Mouse (Mus musculus): ENCODE measurements at regions not wholly inside any gene's neighbourhood (a gene's known extent, or its start where the extent isn't known, plus 50 kb on each side); places are given as distances from the start of the nearest gene placed in this dataset.
A peak's percentile ranks its signal among the peaks of the same experiment; 100 is the strongest.

- DNase-seq (ENCODE audit: low spot score in 2 of 2): no peak
These were observed 205.9 kb upstream of the Dynlrb2 start for GRCm38 (mm10) chr8:116298891-116299290.

- DNase-seq (ENCODE audit: low spot score in 2 of 2): no peak
These were observed 214.0 kb upstream of the Dynlrb2 start for GRCm38 (mm10) chr8:116290671-116291245.

GRCm38 (mm10) chr8:116289237-116289636 lies 215.5 kb upstream of the Dynlrb2 start:
- no peak for DNase-seq (ENCODE audit: low spot score in 2 of 2)

GRCm38 (mm10) chr8:116283990-116284389 lies 220.8 kb upstream of the Dynlrb2 start:
- DNase-seq (ENCODE audit: low spot score in 2 of 2): no peak

GRCm38 (mm10) chr8:116282341-116282740 lies 222.4 kb upstream of the Dynlrb2 start:
- no peak for DNase-seq (ENCODE audit: low spot score in 2 of 2)

GRCm38 (mm10) chr8:116275014-116275413 lies 229.8 kb upstream of the Dynlrb2 start:
- no peak for DNase-seq (ENCODE audit: low spot score in 2 of 2)

- no peak for DNase-seq (ENCODE audit: low spot score in 2 of 2)
These were observed 233.5 kb upstream of the Dynlrb2 start for GRCm38 (mm10) chr8:116271238-116271637.

GRCm38 (mm10) chr8:116269393-116269792 lies 235.4 kb upstream of the Dynlrb2 start:
- no peak for DNase-seq (ENCODE audit: low spot score in 2 of 2)

- DNase-seq (ENCODE audit: low spot score in 2 of 2): no peak
These were observed 236.1 kb upstream of the Dynlrb2 start for GRCm38 (mm10) chr8:116268685-116269084.

GRCm38 (mm10) chr8:116268161-116268560 lies 236.6 kb upstream of the Dynlrb2 start:
- DNase-seq (ENCODE audit: low spot score in 2 of 2): peak in 1 of 2 experiments; percentile 11

- no peak for DNase-seq (ENCODE audit: low spot score in 2 of 2)
These were observed 237.8 kb upstream of the Dynlrb2 start for GRCm38 (mm10) chr8:116267021-116267420.

GRCm38 (mm10) chr8:116265591-116265990 lies 239.2 kb upstream of the Dynlrb2 start:
- DNase-seq (ENCODE audit: low spot score in 2 of 2): no peak

GRCm38 (mm10) chr8:116264078-116264477 lies 240.7 kb upstream of the Dynlrb2 start:
- no peak for DNase-seq (ENCODE audit: low spot score in 2 of 2)

- DNase-seq (ENCODE audit: low spot score in 2 of 2): no peak
These were observed 243.5 kb upstream of the Dynlrb2 start for GRCm38 (mm10) chr8:116261286-116261685.

GRCm38 (mm10) chr8:116255398-116255797 lies 249.4 kb upstream of the Dynlrb2 start:
- no peak for DNase-seq (ENCODE audit: low spot score in 2 of 2)

GRCm38 (mm10) chr8:116252455-116253216 lies 252.1 kb upstream of the Dynlrb2 start:
- DNase-seq (ENCODE audit: low spot score in 2 of 2): no peak

GRCm38 (mm10) chr8:116248398-116248797 lies 256.4 kb upstream of the Dynlrb2 start:
- DNase-seq (ENCODE audit: low spot score in 2 of 2): no peak

GRCm38 (mm10) chr8:116243493-116243892 lies 261.3 kb upstream of the Dynlrb2 start:
- DNase-seq (ENCODE audit: low spot score in 2 of 2): no peak

GRCm38 (mm10) chr8:116242972-116243371 lies 261.8 kb upstream of the Dynlrb2 start:
- no peak for DNase-seq (ENCODE audit: low spot score in 2 of 2)

GRCm38 (mm10) chr8:116241987-116242242 lies 262.9 kb upstream of the Dynlrb2 start:
- DNase-seq (ENCODE audit: low spot score in 2 of 2): no peak

- no peak for DNase-seq (ENCODE audit: low spot score in 2 of 2)
These were observed 263.4 kb upstream of the Dynlrb2 start for GRCm38 (mm10) chr8:116241146-116241986.

- no peak for DNase-seq (ENCODE audit: low spot score in 2 of 2)
These were observed 266.1 kb upstream of the Dynlrb2 start for GRCm38 (mm10) chr8:116238670-116239069.

Measured in cerebellum, postnatal 4 days (tissue).